Mouse (Mus musculus) layer of hippocampus, adult 9-10 months (tissue): Measurements from ENCODE around the gene Gm11639.
A peak's percentile ranks its signal among the peaks of the same experiment; 100 is the strongest.
"Not testable (repeated sequence)": the region's sequence is repeated elsewhere in the genome, so short reads cannot be mapped to it uniquely, and the experiment has no call there.

Experiments used
- DNase-seq: peaks from one replicate; pipeline ENCODE4 v3.0.0; 2022; ENCODE audit warnings: low spot score

Gm11639 gene

DNA sequence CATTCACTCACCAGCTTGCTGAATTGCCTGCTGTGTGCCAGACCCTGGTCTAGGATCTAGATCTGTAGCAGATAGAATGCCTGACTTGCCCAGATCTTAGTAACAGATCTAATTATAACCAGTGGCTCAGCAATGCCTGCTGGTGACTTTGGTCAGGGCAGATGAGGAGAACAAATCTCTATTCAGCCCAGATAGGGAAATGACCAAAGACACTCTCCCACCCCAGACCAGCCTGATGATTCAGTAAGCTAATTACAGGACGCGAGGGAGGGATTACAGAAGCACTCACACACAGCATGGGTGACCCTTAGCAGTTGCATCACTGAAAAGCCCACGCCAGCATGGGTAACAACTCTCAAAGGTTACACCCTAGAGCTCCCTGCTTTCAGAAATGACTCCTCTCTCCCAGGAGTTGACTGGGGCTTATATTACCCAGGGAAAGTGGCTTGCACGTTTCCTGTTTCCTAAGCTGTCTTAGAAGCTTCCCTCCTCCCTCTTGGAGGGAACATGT is 435.1 kb downstream of the Gm11639 start:
- DNase-seq = no peak

DNA sequence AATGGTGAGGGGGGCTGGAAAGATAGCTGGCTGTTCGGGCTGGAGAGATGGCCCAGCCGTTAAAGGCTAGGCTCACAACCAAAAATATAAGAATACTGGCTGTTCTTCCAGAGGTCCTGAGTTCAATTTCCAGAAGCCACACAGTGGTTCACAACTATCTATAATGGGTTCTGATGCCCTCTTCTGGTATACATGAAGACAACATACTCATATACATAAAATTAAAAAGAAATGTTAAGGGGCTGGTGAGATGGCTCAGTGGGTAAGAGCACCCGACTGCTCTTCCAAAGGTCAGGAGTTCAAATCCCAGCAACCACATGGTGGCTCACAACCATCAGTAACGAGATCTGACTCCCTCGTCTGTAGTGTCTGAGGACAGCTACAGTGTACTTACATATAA is 436.3 kb downstream of the Gm11639 start:
- DNase-seq = not testable (repeated sequence)

DNA sequence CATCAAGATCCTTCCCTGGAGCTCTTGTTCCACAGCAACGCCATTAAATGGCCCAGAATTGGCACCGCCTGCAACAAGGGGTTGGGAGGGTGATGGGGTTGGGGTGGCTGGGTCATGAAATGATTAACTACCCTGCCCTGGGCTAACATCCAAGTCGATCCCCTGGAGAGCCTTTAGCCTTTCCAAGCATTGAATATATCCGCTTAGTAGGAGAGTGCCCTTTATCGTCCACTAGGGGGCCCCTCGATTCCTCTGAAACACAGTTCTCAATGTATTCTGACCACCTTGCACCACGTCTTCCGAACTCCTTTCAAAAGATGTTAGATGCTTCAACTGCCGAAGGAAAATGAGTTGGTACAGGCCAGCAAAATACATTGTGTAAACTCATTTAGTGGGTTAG is 438.5 kb downstream of the Gm11639 start:
- DNase-seq = no peak

DNA sequence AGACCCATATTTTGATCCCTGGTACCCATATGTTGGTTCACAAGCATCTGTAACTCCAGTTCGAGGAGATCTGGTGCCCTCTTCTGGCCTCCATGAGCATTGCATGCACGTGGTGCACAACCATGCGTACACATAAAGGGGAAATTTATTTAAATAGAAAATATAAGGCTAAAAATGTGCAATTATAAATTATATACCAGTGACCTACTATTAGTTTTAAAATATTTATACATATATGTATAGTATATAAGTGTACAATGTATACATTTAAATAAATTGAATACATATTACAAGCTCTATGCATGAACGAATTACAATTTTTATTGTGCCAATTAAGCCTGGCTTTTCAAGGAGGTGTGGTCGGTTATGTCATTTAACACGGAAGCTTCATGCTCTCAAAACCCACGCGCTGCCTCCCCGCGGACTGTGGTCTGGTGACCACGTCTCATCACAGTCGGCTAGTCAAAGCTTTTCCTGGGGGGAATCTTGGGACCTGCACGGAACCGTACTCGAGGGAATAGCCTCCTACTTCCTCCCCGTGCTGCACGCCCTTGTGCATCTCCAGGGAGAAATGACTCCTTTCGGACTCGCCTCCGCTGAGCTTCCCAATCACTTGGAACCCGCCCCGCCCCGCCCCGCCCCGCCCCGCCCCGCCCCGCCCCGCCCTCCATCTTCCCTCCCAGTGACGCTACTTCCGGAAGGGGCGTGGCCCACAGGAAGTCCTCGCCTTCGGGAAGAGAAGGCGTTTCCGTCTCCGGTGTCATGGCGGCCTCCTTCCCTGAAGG is 440.4 kb downstream of the Gm11639 start, which contains the start of gene Mettl2:
Mettl2 (plus strand) TSS at position 691 of the 785 bp plus-strand sequence.
- DNase-seq = peak; percentile 65

DNA sequence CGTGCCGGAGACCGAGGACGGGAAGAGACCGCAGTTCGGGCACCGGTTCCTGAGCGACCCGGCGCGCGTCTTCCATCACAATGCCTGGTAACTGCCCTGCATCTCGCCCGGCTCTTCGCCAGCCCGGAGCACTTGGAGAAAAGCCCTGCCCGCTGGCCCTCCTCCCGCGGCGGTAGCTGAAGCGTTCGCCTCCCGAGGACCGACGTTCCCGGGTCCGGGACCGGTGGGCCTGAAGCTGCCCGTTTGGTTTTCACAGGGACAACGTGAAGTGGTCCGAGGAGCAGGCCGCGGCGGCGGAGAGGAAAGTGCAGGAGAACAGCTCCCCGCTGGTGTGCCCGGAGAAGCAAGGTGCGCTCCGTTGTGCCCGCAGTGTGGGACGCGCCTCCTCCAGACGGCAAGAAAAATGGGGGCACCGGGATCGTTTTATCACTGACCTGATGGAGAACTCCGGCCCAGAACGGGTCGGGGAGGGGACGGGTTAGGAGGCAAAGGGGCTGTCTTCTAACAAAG is 441.1 kb downstream of the Gm11639 start:
- no peak for DNase-seq

DNA sequence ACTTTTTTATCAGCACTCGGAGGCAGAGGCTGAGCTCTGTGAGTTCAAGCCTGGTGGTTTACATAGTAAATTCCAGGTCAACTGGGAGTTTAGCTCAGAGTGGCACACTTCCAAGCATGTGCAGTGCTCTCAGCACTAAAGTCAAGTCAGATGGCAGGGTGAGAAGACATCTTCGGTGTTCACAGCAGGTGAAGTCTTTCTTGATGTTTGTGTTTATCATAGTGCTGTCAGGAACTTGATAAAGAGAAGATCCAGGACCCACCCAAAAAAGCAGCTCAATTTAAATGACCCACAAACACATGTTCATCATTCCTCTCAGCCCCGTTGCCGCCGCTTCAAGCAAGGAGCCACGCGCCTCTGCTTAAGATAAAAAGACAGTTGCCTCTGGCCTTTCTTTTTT is 450.2 kb downstream of the Gm11639 start:
- DNase-seq = no peak

DNA sequence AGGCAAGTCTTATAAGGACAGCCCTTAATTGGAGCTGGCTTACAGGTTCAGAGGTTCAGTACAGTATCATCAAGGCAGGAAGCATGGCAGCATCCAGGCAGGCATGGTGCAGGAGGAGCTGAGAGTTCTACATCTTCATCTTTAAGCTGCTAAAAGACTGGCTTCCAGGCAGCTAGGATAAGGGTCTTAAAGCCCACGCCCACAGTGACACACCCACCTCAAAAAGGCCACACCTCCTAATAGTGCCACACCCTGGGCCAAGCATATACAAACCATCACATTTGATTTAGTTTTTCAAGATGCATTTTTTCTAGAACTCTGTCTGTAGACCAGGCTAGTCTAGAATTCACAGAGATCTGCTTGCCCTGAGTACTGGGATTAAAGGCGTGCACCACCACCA is 451.7 kb downstream of the Gm11639 start:
- DNase-seq = not testable (repeated sequence)

DNA sequence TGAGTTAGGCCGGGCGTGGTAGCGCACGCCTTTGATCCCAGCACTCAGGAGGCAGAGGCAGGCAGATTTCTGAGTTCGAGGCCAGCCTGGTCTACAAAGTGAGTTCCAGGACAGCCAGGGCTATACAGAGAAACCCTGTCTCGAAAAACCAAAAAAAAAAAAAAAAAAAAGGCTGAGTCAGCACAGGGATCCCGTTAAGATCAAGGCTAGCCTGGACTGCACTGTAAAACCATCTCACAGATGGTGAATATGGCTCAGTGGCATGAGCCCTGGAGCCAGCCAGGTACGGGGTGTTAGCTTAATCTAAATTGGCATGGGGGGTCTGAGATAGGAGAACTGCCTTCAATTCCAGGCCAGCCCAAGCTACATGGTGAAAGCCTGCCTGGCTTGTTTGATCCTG is 455.0 kb downstream of the Gm11639 start:
- not testable (repeated sequence) for DNase-seq

DNA sequence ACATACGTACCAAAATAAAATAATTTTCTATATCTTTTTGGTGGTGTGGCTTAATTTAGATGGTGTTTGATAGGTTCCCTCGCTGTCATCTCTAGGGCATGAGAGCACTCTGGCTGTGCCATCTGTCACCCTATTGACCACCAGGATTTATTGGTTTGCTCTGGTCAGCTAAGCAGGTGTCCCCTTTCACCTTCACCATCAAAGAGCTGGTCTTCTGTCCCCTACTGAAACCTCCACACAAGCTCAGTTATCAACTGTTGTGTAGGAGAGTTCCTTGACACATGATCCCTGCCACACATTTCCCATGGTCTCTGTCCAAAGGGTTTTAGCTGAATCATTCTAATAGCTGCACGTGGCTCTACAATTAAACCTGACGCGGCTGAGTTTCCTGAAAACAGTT is 455.6 kb downstream of the Gm11639 start:
- DNase-seq = no peak

DNA sequence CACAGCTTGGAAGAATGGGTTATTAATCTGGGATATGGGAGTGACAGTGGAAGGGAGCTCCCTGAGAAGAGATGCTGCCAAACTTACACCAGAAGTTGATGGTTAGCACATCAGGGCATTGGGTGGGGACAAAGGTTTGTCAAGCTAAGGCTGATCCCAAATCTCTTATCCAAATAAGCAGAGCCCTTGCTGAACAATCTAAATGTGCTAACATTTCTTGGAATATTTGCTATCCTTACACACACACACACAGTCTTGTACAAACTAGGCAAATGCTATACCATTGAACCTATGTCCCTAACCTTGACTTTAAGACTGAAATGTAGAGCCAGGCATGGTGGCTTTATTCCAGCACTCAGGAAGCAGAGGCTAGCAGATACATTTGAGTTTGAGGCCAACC is 458.1 kb downstream of the Gm11639 start:
- no peak for DNase-seq

DNA sequence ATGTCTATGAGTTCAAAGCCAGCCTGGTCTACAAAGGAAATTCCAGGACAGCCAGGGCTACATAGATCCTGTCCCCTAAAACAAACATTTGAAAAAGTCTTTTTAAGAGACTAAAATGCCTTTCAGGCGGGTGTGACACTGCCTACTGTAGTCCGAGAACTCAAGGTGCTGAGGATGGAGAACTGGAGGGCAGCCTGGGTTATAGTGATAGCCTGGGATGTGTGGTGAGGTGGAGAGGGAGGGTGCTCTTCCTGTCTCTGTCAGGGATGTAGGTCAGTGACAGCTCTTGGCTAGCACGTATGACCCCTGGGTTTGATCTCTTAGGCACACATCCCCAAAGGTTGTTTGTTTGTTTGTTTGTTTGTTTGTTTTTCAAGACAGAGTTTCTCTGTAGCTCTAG is 458.6 kb downstream of the Gm11639 start:
- no peak for DNase-seq

DNA sequence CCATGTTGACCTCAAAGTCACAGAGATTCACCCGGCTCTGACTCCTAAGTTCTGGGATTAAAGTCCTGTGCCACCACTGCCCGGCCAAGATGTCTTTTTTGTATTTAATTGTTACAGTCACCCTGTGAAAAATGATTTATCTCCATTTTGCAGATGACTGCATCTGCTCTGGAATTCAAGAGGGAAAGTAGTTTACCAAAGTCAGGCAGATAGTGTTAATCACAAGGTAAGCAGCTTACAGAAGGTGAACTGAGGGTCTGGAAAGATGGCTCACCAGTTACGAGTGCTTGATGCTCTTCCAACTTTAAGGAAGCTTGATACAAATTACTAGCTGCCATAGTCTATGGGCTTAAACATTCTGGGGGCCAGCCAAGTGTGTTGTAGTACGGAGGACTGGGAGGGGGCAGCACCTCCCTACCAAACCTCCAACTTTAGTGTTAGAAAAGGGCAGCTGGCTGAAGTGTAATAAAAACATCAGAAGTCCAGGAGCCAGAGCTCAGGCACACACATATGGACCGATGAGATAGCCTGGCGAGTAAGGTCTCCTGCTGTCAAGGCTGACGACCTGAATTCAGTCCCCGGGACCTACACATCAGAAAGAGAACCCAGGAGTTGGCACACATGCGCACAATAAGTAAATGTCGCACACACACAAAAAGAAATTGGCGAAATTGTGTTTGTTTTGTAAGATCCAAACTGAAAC is 459.2 kb downstream of the Gm11639 start:
- no peak for DNase-seq

DNA sequence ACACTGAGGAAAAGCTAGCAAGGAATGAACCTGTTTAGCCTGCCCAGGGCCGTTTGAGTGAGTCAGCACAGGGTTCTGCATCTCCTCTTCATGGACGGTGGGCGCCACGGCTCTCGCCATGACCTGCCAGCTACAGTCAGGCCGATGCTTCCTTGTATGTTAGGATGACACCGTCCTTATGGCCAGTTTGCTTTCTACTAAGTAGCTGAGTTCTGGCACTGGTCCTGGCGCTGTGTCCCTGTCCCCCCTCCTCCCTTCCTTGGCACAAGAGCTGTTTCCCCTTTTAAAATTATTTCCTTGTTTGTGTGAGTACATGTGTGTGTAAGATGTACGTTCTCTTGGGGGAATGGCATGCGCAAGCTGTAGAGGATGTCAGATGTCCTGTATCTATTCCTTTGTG is 459.7 kb downstream of the Gm11639 start:
- no peak for DNase-seq

DNA sequence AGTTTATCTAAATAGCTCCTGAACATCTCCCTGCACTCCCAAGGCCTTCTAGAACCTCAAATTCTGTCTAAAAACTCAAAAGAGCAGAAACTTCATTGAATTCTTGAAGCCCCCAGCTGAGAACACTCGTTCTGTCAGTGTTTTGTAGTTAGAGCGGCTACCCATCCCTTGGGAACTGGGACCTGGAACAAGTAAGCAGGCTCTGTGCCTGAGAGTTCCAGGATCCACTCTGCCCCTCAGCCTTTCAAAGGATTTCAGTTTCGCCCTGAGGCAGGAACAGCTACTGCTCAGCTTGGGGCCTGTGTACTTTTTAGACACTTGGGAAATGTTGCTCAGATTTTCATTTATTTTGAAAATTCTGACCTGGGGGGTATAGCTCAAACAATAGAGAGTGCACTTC is 461.1 kb downstream of the Gm11639 start, which contains the start of gene Gm10842:
Gm10842 (plus strand) TSS at position 301 of the 400 bp plus-strand sequence.
- no peak for DNase-seq

DNA sequence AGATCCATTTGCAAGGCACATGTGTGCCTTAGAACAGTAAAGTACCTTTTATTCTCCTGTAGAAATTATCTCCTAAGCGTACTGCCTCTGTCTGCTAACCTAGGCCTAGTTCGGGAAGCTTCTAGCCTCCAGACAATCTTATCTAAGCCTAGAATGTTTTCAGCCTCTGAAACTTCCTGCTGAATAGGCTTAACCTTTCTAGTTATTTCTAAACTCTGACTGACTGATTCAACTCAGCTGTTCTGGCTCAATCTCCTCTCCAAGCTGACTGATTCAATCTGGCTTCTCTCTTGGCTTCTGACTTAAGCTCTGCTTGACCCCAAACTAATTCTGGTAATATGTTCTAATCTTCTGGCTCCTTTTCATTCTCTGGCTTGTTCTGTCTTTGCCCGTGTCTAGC is 463.8 kb downstream of the Gm11639 start:
- DNase-seq = no peak

DNA sequence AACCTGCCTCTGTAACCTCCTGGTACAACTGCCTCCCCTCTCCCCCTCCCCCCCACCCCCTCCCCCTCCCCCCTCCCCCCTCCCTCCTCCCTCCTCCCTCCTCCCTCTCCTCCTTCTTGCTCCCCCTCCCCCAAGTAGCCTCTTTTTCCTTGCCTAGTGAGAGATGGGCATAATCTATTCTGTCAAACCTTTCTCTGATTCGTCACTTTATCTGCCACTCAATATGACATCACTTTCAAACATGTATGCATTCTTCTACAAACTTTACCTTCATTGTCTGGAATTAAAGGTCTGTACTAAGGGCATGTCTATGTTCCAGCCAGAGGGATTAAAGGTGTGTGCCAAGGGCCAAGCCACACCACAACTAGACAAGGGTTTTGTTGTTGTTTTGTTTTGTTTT is 464.3 kb downstream of the Gm11639 start:
- DNase-seq = no peak

DNA sequence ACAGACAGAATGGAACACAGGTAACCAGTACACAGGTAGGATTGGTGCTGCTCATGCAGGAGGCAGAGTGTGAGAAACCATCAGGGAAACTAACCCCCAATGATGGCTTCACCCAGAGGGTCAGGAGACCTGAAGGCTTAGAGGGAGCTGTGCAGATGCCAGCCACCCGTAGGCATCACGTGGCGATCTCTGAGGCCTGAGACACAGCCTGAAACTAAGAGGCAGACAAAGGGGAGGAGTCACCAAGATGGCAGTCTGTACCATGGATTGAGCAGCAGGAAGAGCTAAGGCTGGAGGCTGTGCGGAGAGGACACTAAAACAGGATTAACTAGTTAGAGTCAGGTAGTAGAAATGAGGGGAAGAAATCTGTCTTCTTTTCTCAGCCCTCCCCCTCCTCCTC is 465.2 kb downstream of the Gm11639 start:
- DNase-seq = no peak

DNA sequence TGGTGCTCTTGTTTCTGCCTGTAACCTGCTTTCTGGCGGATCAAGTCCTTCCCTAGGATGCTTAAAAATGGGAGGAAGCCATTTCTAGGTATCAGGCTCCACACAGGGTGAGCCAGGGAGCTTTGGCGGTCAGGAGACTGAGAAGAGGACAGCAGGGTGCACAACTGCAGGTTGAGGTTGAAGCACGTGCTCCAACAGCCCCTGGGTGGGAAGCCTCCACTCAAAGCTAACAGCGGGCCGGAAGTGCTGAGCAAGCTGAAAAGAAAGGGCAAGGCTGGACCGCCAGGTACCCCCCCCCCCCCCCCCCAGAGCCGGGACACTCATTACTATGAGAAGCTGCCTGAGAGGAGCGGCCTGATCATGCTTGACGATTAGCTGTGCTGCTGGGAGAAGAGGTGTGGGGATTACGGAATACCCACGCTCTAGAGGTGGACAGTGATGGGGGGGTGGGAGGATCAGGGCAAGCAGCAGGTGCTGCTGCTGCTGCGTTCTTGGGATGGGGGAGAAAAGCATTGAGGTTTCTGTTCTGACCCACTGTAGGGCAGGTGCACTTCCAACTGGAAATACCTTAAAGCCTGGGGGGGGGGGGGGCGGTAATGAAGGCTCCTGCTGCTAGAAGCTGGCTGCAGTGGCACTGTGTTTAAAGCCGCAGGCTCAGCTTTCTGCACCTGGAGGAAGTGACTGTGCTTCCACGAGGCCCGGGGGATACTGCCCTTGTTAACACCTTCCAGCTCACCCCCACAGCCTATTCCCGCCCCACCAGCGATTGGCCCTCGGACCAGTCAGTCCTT is 465.9 kb downstream of the Gm11639 start:
- no peak for DNase-seq

DNA sequence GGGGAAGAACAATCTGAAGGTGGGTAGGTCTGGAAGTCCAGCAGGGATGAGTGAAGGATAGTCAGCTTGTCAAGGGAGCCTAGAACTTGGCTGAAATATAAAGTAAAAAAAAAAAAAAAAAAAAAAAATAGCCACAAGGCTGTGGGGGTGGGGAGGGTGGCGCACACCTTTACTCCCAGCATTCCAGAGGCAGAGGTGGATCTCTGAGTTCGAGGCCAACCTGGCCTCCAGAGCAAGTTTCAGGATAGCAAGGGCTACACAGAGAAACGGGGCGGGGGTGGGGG is 466.5 kb downstream of the Gm11639 start:
- no peak for DNase-seq

DNA sequence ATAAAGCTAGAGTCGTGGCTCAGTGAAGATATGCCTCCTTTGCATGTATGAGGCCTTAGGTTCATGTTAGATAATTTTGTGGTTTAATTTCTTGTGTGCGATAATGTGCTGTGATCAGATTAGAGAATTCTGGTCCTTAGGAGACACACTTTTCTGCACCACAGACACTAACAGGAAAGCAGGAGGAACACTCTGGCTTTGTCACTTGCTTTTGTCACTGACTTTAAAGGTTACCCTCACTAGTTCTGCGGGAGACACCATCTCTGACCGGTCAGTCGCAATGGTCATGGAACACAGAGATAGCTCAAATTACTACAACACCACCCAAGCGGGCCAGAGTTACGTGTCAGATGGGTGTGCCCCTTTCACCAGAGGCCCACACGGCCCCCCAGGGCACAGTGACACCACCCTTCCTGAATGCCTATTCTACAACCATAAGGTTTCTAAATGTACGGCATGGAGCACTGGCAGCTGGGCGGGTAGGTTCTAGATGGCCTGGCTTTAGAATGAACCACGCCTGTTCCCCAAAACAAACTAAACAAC is 466.9 kb downstream of the Gm11639 start:
- DNase-seq = no peak

DNA sequence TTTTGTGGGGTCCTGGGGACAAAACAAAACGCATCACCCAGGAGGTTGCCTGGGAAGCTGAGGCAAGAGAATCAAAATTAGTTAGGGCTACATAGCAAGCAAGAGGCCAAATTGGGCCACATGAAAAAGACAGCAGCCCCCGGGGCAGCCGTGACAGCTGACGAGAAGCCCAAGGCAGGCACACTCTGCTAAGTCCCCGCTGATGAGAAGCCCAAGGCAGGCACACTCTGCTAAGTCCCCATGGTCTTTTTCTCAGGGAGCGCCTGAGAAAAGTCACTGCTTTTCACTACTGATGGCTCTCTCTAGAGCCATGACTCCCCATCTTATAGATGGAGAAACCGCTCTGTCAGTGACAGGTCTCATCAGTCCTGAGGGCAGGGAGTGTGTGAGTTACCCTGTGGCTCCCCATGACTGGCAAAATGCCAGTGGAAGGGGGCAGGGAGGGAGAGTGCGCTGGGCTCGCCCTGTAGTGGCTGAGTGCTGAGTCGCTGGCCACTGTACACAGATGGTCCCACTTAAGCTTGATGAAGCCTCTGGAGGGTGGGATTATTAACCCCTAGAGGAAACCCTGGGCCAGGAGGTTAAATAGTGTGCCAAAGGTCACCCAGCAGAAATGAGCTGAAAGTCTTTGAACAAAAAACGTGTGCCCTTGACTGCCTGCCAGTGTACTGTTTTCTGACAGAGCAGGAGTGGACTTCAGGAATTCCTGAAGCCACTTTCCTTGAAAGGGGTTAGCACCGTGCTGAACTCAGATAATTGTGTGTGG is 467.7 kb downstream of the Gm11639 start:
- DNase-seq = no peak
